Mouse (Mus musculus): Measurements from ENCODE around the gene Tcf15.

GRCm38 (mm10) chr2:152189213-152189612 lies 45.9 kb downstream of the Tcf15 start:
- no peak for TF ChIP-seq POLR2A (IDR thresholded peaks at IDR 0.05; ENCODE audit: borderline replicate concordance, extremely low read depth, low read depth, low read length)
- TF ChIP-seq CTCF (IDR thresholded peaks at IDR 0.05; ENCODE audit: insufficient read depth, low read length): no peak
